Mouse (Mus musculus): Measurements from ENCODE around the gene Pak1. TPM values are rescaled to one million over a fixed set of nuclear protein-coding genes. Genes with fewer than 3 reads are reported as not detected.

Pak1 gene
- polyA plus RNA-seq, 2 experiments = 4.3 to 8.2 TPM

- Histone ChIP-seq H3K9me3 (ENCODE audit: control insufficient read depth, low read length) (no peaks in the 10 kb centered on the region), H3K27ac (no peak overlapping the region), H3K4me1 (replicated peaks; ENCODE audit: control insufficient read depth in 2 of 2, insufficient read depth in 2 of 2, low read length in 1 of 2) (peaks cover 0 to 5% of the 10 kb centered on the region in 2 experiments; a peak in 1 of 4 replicates), H3K27me3 (ENCODE audit: control insufficient read depth, insufficient read depth, low read length) (no peaks in the 10 kb centered on the region), H3K4me3 (ENCODE audit: insufficient read depth in 1 of 2, low read depth in 2 of 2, low read length in 2 of 2) (no peak overlapping the region), H3K36me3 (replicated peaks; ENCODE audit: control insufficient read depth, insufficient read depth, low read depth) (no peaks in the 10 kb centered on the region), H3K9ac (replicated peaks) (no peak overlapping the region), H3K4me2 (ENCODE audit: low read depth) (no peak overlapping the region)
- no peak for DNase-seq (ENCODE audit: low read depth in 3 of 3, low spot score in 3 of 3)
- no peak for ATAC-seq (ENCODE audit: insufficient read depth)
- TF ChIP-seq EP300 (IDR thresholded peaks at IDR 0.05; ENCODE audit: low read depth) (no peak), CTCF (IDR thresholded peaks at IDR 0.05; ENCODE audit: low read depth) (no peak)
Observed at GRCm38 (mm10) chr7:97838574-97838973, 50.2 kb downstream of the Pak1 start.

GRCm38 (mm10) chr7:97841311-97841710 is 53.0 kb downstream of the Pak1 start:
- no peak overlapping the region for H3K4me2 ChIP-seq (ENCODE audit: low read depth)
- H3K9me3 ChIP-seq (ENCODE audit: control insufficient read depth, low read length) = no peaks in the 10 kb centered on the region
- TF ChIP-seq CTCF (IDR thresholded peaks at IDR 0.05; ENCODE audit: low read depth) (no peak), EP300 (IDR thresholded peaks at IDR 0.05; ENCODE audit: low read depth) (no peak)
- H3K9ac ChIP-seq (replicated peaks) = no peak overlapping the region
- ATAC-seq (ENCODE audit: insufficient read depth) (no peak), DNase-seq (ENCODE audit: low read depth in 3 of 3, low spot score in 3 of 3) (no peak)
- no peak overlapping the region for H3K4me3 ChIP-seq (ENCODE audit: insufficient read depth in 1 of 2, low read depth in 2 of 2, low read length in 2 of 2)
- 57% methylated on average over 5 of the region's 5 CpGs for WGBS (ENCODE audit: insufficient replicate concordance)
- H3K27ac ChIP-seq = no peak overlapping the region
- H3K36me3 ChIP-seq (replicated peaks; ENCODE audit: control insufficient read depth, insufficient read depth, low read depth) = no peaks in the 10 kb centered on the region
- no peaks in the 10 kb centered on the region for H3K27me3 ChIP-seq (ENCODE audit: control insufficient read depth, insufficient read depth, low read length)
- H3K4me1 ChIP-seq (replicated peaks; ENCODE audit: control insufficient read depth in 2 of 2, insufficient read depth in 2 of 2, low read length in 1 of 2) = peaks cover 0 to 7% of the 10 kb centered on the region in 2 experiments; a peak in 1 of 4 replicates

- no peaks in the 10 kb centered on the region for H3K27me3 ChIP-seq (ENCODE audit: control insufficient read depth, insufficient read depth, low read length)
- WGBS (ENCODE audit: insufficient replicate concordance) = 48% methylated on average over 2 of the region's 2 CpGs
- no peak for TF ChIP-seq CTCF (IDR thresholded peaks at IDR 0.05; ENCODE audit: low read depth)
- TF ChIP-seq EP300 (IDR thresholded peaks at IDR 0.05; ENCODE audit: low read depth) = no peak
- H3K4me3 ChIP-seq (ENCODE audit: insufficient read depth in 1 of 2, low read depth in 2 of 2, low read length in 2 of 2) = no peak overlapping the region
- peaks cover 0 to 7% of the 10 kb centered on the region in 2 experiments; a peak in 1 of 4 replicates for H3K4me1 ChIP-seq (replicated peaks; ENCODE audit: control insufficient read depth in 2 of 2, insufficient read depth in 2 of 2, low read length in 1 of 2)
- no peaks in the 10 kb centered on the region for H3K36me3 ChIP-seq (replicated peaks; ENCODE audit: control insufficient read depth, insufficient read depth, low read depth)
- H3K9me3 ChIP-seq (ENCODE audit: control insufficient read depth, low read length) = no peaks in the 10 kb centered on the region
- no peak overlapping the region for H3K9ac ChIP-seq (replicated peaks)
- no peak overlapping the region for H3K27ac ChIP-seq
- H3K4me2 ChIP-seq (ENCODE audit: low read depth) = peak overlapping the region; percentile 69; the same call in 1 of the 2 replicates
- DNase-seq (ENCODE audit: low read depth in 3 of 3, low spot score in 3 of 3) (no peak), ATAC-seq (ENCODE audit: insufficient read depth) (no peak)
Observed at GRCm38 (mm10) chr7:97842332-97842731, 54.0 kb downstream of the Pak1 start.

GRCm38 (mm10) chr7:97842806-97843570 is 54.6 kb downstream of the Pak1 start:
- Histone ChIP-seq H3K4me2 (ENCODE audit: low read depth) (peak overlapping the region; percentile 69), H3K9ac (replicated peaks) (peak overlapping the region; percentile 61), H3K27ac (no peak overlapping the region), H3K27me3 (ENCODE audit: control insufficient read depth, insufficient read depth, low read length) (no peaks in the 10 kb centered on the region), H3K36me3 (replicated peaks; ENCODE audit: control insufficient read depth, insufficient read depth, low read depth) (no peaks in the 10 kb centered on the region), H3K9me3 (ENCODE audit: control insufficient read depth, low read length) (no peaks in the 10 kb centered on the region), H3K4me1 (replicated peaks; ENCODE audit: control insufficient read depth in 2 of 2, insufficient read depth in 2 of 2, low read length in 1 of 2) (peaks cover 0 to 7% of the 10 kb centered on the region in 2 experiments; a peak in 1 of 4 replicates), H3K4me3 (ENCODE audit: insufficient read depth in 1 of 2, low read depth in 2 of 2, low read length in 2 of 2) (peak overlapping the region; percentile 29 to 51)
- ATAC-seq (ENCODE audit: insufficient read depth) (peak; percentile 89), DNase-seq (ENCODE audit: low read depth in 3 of 3, low spot score in 3 of 3) (peak; percentile 57 to 70 (median 64))
- TF ChIP-seq CTCF (IDR thresholded peaks at IDR 0.05; ENCODE audit: low read depth) (peak; percentile 51), EP300 (IDR thresholded peaks at IDR 0.05; ENCODE audit: low read depth) (no peak)
- 4% methylated on average over 22 of the region's 22 CpGs for WGBS (ENCODE audit: insufficient replicate concordance)

GRCm38 (mm10) chr7:97844419-97844818 is 56.1 kb downstream of the Pak1 start:
- Histone ChIP-seq H3K4me1 (replicated peaks; ENCODE audit: control insufficient read depth in 2 of 2, insufficient read depth in 2 of 2, low read length in 1 of 2) (peaks cover 0 to 7% of the 10 kb centered on the region in 2 experiments; a peak in 1 of 4 replicates), H3K27ac (no peak overlapping the region), H3K4me2 (ENCODE audit: low read depth) (no peak overlapping the region), H3K9ac (replicated peaks) (no peak overlapping the region), H3K4me3 (ENCODE audit: insufficient read depth in 1 of 2, low read depth in 2 of 2, low read length in 2 of 2) (no peak overlapping the region), H3K27me3 (ENCODE audit: control insufficient read depth, insufficient read depth, low read length) (no peaks in the 10 kb centered on the region), H3K9me3 (ENCODE audit: control insufficient read depth, low read length) (no peaks in the 10 kb centered on the region), H3K36me3 (replicated peaks; ENCODE audit: control insufficient read depth, insufficient read depth, low read depth) (no peaks in the 10 kb centered on the region)
- ATAC-seq (ENCODE audit: insufficient read depth) (no peak), DNase-seq (ENCODE audit: low read depth in 3 of 3, low spot score in 3 of 3) (no peak)
- WGBS (ENCODE audit: insufficient replicate concordance) = 57% methylated on average over 3 of the region's 3 CpGs
- TF ChIP-seq CTCF (IDR thresholded peaks at IDR 0.05; ENCODE audit: low read depth) (no peak), EP300 (IDR thresholded peaks at IDR 0.05; ENCODE audit: low read depth) (no peak)

Data from liver, embryonic 14.5 days (tissue).